Mouse (Mus musculus) spleen, postnatal 4 days (tissue): ENCODE results near the gene Ube2b.
A peak's percentile ranks its signal among the peaks of the same experiment; 100 is the strongest.

ENCODE experiments used
- DNase-seq, 2 experiments: peaks; one replicate each; pipeline ENCODE4 v3.0.0; 2022; ENCODE audit warnings: low spot score in 2 of 2

The Ube2b gene

GRCm38 (mm10) chr11:51935636-51936434 is 64.7 kb downstream of the Ube2b start:
- peak; percentile 52 to 72 for DNase-seq
